Mouse (Mus musculus) megakaryocyte, adult 5-6 weeks (primary cell): Measurements from ENCODE around the gene Rab3ip. TPM values are rescaled to one million over a fixed set of nuclear protein-coding genes. Genes with fewer than 3 reads are reported as not detected.
A peak's percentile ranks its signal among the peaks of the same experiment; 100 is the strongest.

Experiments
- ATAC-seq: 2 replicates; pipeline ENCODE4 v1.8.0; 2016; ENCODE audit warnings: mild to moderate bottlenecking, inconsistent platforms; ENCODE audit not compliant: poor library complexity, severe bottlenecking
- total RNA-seq, 2 experiments: library from RNA; stranded (forward) in 1 of 2; stranded (reverse) in 1 of 2; fragments of 153-499, 151-499 nt in 1 of 2; fragments of 221-1000, 200-1000 nt in 1 of 2; gene quantifications; 2 replicates each; pipeline versions ENCODE4 v1.2.3 to v1.2.4; 2015 to 2017

Rab3ip gene
- total RNA-seq, 2 experiments from 2014 or later: 5.6 to 14.5 TPM

- ATAC-seq: no peak
These were observed 28.4 kb downstream of the Rab3ip start for GRCm38 (mm10) chr10:116922161-116922560.

DNA sequence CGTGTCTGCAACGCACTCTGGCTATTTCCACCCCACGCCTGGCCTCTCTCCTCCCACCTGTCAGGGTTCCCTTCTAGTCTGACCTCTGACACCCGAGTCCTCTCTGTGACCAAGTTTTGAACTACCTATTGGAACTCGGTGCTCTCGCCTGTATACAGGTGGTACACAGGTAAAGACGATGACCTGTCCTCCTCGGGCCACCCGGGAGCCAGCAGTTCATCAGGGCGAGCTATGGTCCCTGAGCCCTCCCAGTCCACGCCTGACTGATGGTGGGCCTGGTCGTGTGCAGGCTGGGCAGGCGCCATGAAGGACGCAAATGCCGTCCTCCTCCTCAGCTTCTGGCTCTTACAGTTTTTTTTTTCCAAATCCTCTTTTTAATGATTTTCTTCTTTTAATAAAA is 29.2 kb downstream of the Rab3ip start:
- ATAC-seq: no peak

- ATAC-seq: no peak
These were observed 29.9 kb downstream of the Rab3ip start for GRCm38 (mm10) chr10:116920641-116921040.

GRCm38 (mm10) chr10:116919368-116920317 is 30.9 kb downstream of the Rab3ip start:
- peak; percentile 56 for ATAC-seq

DNA sequence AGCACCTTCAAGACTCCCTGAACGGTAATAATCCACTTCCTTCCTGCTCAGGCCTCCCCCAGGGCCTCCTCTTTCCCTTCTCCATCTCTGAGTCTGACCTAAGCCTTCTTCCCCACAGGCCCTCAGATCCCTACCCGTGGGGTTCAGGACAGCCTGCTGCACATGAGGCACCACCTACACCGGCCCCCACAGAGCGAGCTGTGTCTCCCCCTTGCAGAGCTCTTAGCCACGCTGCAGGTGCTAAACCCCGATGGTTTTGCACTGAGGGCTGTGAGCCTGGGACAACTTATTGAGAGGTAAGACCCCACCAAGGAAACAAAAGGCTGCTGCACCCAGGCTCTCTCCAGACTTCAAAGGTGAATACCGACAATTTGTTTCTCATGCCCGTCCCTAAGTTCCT is 34.0 kb downstream of the Rab3ip start:
- no peak for ATAC-seq

DNA sequence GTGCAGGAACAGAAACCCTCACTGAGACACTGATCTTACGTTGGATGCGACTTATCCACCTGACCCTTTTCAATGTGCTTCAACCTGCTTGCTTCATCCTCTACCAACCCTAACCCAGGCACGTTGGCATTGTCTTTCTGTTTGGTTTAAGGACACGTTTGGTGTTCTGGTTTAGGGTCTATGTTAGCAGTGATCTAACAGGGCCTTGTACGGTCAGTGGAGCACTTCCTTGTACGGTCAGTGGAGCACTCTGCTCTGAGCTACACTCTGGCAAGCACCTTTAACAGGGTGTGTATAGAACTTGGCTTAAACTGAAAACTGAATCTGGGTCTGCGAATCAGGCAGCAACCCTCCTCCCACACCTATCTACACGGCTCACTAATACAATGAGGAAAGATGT is 35.3 kb downstream of the Rab3ip start:
- no peak for ATAC-seq

DNA sequence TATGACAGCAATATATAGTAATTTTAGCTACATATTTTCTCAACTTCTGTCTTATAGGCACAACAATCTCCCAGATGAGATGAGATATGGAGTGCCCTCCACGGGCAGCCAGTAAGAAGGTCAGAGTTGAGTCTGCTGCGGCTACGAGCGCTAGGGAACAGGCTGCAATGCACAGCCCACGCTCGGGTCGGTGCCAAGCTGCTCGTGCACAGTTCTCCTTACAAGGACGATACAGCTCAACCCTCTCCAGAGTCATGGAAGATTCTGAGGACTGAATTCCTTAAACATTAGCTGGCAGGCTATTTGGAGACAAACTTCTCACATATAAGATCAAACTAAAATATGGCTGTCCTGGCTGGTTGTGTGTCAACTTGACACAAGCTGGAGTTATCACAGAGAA is 36.0 kb downstream of the Rab3ip start:
- no peak for ATAC-seq

DNA sequence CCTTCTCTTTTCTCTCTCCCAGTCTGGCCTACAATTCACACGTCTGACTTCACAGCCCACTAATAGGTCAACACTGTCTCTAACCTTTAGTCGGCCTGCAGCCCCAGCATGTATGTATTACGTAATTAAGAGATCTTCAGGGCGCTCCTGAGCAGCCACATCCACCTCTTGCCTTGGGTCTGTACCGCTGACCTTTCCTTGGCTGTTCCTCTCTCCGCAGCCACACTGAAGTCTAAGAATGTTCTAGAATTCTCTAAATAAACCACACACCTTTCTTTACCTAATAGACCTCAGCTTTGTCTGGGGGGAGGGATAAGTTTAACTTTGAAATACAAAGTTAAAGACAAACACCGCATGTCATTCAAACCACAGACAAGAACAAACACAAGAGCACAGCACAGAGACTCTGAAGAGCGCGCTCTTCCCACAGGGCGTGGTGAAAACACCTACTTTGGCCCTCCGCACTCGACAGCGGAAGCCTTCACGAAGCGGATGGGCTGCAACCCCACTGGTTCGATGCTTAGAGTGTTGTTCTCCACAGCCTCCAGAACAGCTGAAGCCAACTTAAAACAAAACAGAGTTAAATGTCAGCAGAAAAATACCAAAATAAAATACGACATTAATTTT is 36.8 kb downstream of the Rab3ip start:
- ATAC-seq: peak; percentile 58

DNA sequence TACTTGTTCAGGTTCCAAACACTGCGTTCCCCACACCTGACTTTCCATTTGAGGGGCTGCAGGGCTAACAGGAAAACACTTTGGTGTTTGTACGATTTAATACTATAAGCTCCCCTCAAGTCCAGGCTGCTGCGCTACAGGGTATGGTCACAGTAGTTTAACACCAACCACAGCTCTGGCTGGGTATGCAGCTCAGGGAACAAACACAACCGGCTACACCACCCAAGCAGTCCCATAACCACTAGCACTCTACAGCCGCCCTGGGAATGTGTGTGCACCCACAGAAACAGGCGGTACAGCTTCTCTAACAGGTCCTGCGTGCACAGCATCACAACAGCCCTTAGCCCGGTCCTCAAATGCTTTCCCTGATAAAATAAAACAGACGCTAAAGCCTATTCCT is 37.7 kb downstream of the Rab3ip start:
- ATAC-seq: no peak

GRCm38 (mm10) chr10:116908901-116909642 is 41.5 kb downstream of the Rab3ip start:
- no peak for ATAC-seq

GRCm38 (mm10) chr10:116906794-116907193 is 43.8 kb downstream of the Rab3ip start:
- ATAC-seq: peak; percentile 71

GRCm38 (mm10) chr10:116904503-116904908 is 46.1 kb downstream of the Rab3ip start:
- ATAC-seq: no peak

DNA sequence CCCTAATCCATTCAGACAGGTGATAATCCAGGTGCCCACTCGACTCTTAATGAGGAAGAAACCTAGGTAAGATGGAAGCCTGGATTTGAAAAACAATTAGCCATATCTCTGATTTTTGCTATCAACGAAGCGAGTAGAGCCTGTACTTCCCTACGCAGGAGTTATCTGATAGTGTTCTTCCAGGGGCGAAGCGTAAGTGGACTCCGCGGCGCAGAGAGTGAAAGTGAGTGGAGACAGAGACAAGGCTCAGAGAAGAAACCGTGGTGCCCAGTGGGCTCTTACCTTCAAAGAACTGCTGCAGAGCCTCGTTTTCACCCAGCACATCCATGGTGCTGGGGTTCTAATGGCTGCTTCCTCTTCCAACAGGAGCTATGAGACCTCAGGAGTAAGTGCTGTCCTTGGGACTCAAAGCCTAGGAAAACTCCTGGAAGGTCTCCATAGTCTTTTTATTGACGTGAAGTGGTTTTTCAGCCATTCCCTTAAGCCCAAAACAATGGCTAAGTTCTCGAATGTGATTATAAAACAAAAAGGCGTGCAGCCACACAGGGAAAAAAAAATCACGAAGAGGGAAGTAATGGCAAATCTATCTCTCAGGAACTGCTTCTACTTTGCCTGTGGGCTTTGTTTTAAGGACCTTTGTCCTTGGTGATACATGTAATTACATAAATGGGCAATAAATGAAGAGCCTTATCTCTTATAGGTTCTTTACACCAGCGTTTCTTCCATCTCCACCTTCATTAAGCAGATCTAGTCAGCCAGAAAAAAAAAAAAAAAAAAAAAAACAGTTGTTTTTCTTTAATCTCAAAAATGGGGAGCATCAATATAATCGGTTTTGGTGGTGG is 54.0 kb downstream of the Rab3ip start, which contains the start of gene Myrfl:
Gene Myrfl (minus strand): TSS at position 584 of the 842 bp plus-strand sequence.
- ATAC-seq: no peak

DNA sequence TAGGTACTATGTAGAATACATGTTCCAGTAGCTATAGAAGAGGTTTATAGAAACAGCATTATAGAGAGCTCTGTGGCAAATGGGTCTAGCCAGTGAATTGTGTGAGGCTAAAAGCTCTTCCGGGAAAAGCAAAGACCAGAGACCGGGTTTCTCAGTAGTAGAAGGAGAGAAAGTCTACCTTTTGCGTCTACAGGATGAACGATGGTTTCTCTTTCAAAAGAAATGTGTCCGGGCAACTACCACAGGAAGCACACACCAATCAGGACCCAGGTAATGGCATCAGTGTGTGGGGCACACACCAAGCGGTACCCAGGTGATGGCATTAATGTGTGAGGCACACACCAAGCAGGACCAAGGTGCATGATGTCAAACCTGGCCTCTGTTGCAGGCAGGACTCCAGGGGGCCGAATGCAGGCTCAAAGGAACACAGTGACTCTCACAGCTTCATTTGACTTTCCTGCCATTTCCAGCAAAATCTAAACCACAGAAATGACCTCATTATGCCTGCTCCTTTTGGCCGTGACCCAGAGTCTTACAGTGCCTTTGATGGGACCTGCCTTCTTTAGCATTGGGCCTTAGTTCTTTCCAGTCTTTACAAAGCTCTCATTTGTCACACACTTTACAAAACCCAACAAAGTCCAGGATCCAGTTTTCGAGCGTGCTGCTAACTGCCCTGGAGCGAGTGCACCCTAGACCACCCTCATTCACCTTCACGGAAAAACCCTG is 55.3 kb downstream of the Rab3ip start:
- no peak for ATAC-seq

DNA sequence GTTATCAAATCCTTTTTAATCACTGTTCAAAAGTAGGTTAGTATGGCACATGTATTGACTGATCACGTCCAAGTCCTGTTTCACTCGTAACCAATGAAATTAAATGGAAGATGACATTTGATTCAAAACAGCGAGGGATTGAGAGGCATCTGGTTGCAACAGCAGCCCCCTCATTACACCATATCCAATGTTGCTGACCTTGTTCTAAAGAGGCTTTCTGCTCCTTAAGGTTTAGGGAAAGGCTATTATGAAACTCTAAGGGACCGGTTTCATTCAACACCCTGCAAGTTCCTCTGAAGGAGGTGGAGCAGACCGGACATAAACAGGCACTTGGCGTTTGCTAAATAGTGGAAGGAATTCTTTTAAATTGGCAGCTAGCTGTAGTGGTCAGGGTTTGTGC is 56.0 kb downstream of the Rab3ip start:
- no peak for ATAC-seq

DNA sequence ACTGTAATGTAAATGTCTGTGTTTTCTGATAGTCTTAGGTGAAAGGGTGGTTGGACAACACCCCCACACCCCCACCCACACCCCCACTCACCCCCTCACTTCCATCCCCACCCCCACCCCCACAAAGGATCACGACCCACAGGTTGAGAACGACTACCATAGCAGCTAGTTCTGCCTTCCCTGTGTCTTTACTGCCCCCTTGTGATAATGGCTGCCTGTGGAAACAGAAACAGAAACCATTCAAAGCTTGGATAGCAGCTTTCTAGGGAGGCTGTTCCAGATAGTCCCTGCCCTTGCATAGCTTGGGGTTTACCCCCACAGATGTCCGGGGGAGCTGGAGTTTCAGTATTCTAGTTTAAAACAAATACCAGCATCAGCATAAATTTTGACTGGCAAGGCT is 56.8 kb downstream of the Rab3ip start:
- ATAC-seq: peak; percentile 70

- no peak for ATAC-seq
These were observed 60.0 kb downstream of the Rab3ip start for GRCm38 (mm10) chr10:116890587-116890986.

DNA sequence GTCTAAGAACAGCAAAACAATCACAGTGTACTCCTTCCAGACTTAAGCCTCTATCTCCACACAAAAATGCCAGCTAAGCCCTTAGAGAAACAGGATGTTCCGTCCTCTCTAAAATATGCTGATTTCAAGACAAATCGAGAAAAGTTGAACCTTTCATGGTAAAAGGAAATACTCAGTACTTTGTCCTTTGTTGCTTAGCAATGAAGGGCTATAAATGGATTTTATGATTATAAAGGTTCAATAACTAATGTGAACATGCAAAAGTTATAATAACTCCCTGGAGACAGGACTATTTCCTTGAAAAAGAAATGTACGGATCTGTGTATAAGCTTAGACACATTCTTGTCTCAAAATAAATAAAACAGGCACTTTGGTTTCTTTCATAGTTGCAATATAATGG is 66.0 kb downstream of the Rab3ip start:
- ATAC-seq: no peak

- ATAC-seq: no peak
These were observed 67.0 kb downstream of the Rab3ip start for GRCm38 (mm10) chr10:116883531-116883930.

DNA sequence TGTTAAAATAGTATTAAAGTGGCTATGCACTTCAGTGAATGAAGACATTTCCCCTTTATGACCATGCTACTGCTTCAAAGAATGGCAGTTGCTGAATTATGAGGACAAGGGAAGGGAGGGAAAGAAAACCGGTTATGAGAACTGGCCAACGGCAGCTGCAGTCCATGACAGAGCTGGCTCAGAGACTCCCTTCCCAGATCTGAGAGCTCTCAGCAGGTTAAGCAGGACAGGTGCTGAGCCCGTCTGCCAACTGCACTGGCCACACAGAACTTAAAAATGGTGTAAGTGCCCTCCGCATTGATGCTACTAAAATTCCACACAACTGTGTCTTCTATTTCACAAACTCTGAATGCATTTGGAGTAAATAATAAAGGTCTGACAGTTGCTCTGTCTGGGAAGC is 73.1 kb downstream of the Rab3ip start:
- no peak for ATAC-seq
